Mouse (Mus musculus): ENCODE measurements around the gene Cab39.

GRCm38 (mm10) chr1:85764291-85764690 lies 28.9 kb upstream of the Cab39 start:
- TF ChIP-seq CTCF (IDR thresholded peaks at IDR 0.05; ENCODE audit: control insufficient read depth, insufficient read depth, insufficient replicate concordance, low read depth, low read length) (no peak), POLR2A (IDR thresholded peaks at IDR 0.05; ENCODE audit: control insufficient read depth, low read depth, low read length) (no peak)
